Mouse (Mus musculus) ES-E14 (cell line): Measurements from ENCODE around the gene Phc3.
A peak's percentile ranks its signal among the peaks of the same experiment; 100 is the strongest.

Source experiments
- CHD2 ChIP-seq: IDR thresholded peaks from 2 replicates; pipeline ENCODE4 v1.6.1; 2014; ENCODE audit warnings: mild to moderate bottlenecking, low read depth, low read length, inconsistent platforms
- HCFC1 ChIP-seq: IDR thresholded peaks from 2 replicates; pipeline ENCODE4 v1.6.1; 2012; ENCODE audit warnings: low read length, inconsistent platforms, borderline replicate concordance; ENCODE audit not compliant: insufficient read depth
- MAFK ChIP-seq: IDR thresholded peaks from 2 replicates; pipeline ENCODE4 v1.6.1; 2014; ENCODE audit warnings: mild to moderate bottlenecking, low read depth, low read length, inconsistent platforms; ENCODE audit not compliant: insufficient read depth
- ZC3H11A ChIP-seq: IDR thresholded peaks from 2 replicates; pipeline ENCODE4 v1.6.1; 2012; ENCODE audit warnings: low read depth, mild to moderate bottlenecking, inconsistent platforms, low read length, borderline replicate concordance
- ZNF384 ChIP-seq: IDR thresholded peaks from 2 replicates; pipeline ENCODE4 v1.6.1; 2012; ENCODE audit warnings: low read depth, low read length, inconsistent platforms

DNA sequence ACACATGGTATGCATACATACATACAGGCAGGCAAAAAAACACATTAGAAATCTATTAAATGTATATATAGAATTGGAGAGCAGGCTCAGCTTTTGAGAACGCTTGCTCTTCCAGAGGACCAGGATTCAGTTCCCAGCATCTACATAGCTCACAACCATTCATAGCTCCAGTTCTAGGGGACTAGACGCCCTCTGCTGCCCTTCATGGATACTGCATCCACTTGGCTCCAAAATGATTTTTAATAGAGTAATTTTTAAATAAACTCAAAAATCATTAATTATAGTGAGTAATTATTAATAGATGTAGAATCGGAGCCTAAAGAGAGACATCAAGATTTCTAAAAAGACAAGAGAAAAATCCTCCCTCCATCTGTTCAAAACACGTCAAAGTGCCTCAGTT lies 6.1 kb downstream of the Phc3 start:
- TF ChIP-seq CHD2 (no peak), ZNF384 (no peak), ZC3H11A (0 out of 2 replicates have a peak, but pooled peaks have one; percentile 47), HCFC1 (no peak), MAFK (no peak)
